Mouse (Mus musculus) myocyte (in vitro differentiated cells): ENCODE data around the gene Stat5a. TPM values are rescaled to one million over a fixed set of nuclear protein-coding genes. Genes with fewer than 3 reads are reported as not detected.

Experiments
- H3K27me3 ChIP-seq: one replicate; pipeline ENCODE4 v1.6.1; 2011; ENCODE audit not compliant: control insufficient read depth, insufficient read depth, insufficient read length
- H3K36me3 ChIP-seq: one replicate; pipeline ENCODE4 v1.6.1; 2011; ENCODE audit not compliant: control insufficient read depth, insufficient read depth
- H3K4me2 ChIP-seq: one replicate; pipeline ENCODE4 v1.6.1; 2011; ENCODE audit warnings: low read depth, control low read depth
- H3K4me3 ChIP-seq: one replicate; pipeline ENCODE4 v1.5.1; 2011; ENCODE audit warnings: mild to moderate bottlenecking, control low read depth, moderate library complexity
- H3K79me2 ChIP-seq: one replicate; pipeline ENCODE4 v1.6.1; 2011; ENCODE audit not compliant: control insufficient read depth, insufficient read depth
- H3ac ChIP-seq: one replicate; pipeline ENCODE4 v1.6.1; 2011; ENCODE audit not compliant: control insufficient read depth, insufficient read length
- E2F4 ChIP-seq: IDR thresholded peaks from one replicate; pipeline ENCODE4 v1.6.1; 2011; ENCODE audit warnings: mild to moderate bottlenecking, control low read depth, moderate library complexity; ENCODE audit not compliant: insufficient read depth
- MAX ChIP-seq: IDR thresholded peaks from one replicate; pipeline ENCODE4 v1.6.1; 2011; ENCODE audit warnings: low read depth, mild to moderate bottlenecking, control low read depth
- MYOD1 ChIP-seq, 3 experiments: IDR thresholded peaks; one replicate each; pipeline ENCODE4 v1.6.1; 2011; ENCODE audit warnings: control low read depth in 2 of 3, low read depth in 2 of 3, mild to moderate bottlenecking in 2 of 3, moderate library complexity in 1 of 3; ENCODE audit not compliant: insufficient read length in 2 of 3, control insufficient read depth in 1 of 3
- MYOG ChIP-seq, 3 experiments: IDR thresholded peaks; one replicate each; pipeline ENCODE4 v1.6.1; 2011; ENCODE audit warnings: control low read depth in 2 of 3, low read depth in 2 of 3, mild to moderate bottlenecking in 2 of 3; ENCODE audit not compliant: insufficient read length in 2 of 3, control insufficient read depth in 1 of 3, insufficient read depth in 1 of 3
- POLR2A ChIP-seq: IDR thresholded peaks from one replicate; pipeline ENCODE4 v1.6.1; 2011; ENCODE audit warnings: low read depth, mild to moderate bottlenecking, control low read depth, moderate library complexity; ENCODE audit not compliant: insufficient read length
- POLR2AphosphoS2 ChIP-seq: IDR thresholded peaks from one replicate; pipeline ENCODE4 v1.6.1; 2011; ENCODE audit warnings: low read depth, control low read depth; ENCODE audit not compliant: insufficient read length
- REST ChIP-seq: IDR thresholded peaks from one replicate; pipeline ENCODE4 v1.6.1; 2011; ENCODE audit warnings: mild to moderate bottlenecking, control low read depth, moderate library complexity; ENCODE audit not compliant: insufficient read depth, insufficient read length
- SRF ChIP-seq: IDR thresholded peaks from one replicate; pipeline ENCODE4 v1.6.1; 2011; ENCODE audit warnings: low read depth; ENCODE audit not compliant: control insufficient read depth, insufficient read length
- TCF12 ChIP-seq: IDR thresholded peaks from one replicate; pipeline ENCODE4 v1.6.1; 2011; ENCODE audit warnings: mild to moderate bottlenecking, control low read depth; ENCODE audit not compliant: poor library complexity, insufficient read depth, severe bottlenecking
- TCF3 ChIP-seq: IDR thresholded peaks from one replicate; pipeline ENCODE4 v1.6.1; 2011; ENCODE audit warnings: low read depth, control low read depth; ENCODE audit not compliant: insufficient read length
- USF1 ChIP-seq: IDR thresholded peaks from one replicate; pipeline ENCODE4 v1.6.1; 2011; ENCODE audit warnings: low read depth, mild to moderate bottlenecking, control low read depth, moderate library complexity
- polyA plus RNA-seq: library from polyadenylated mRNA; unstranded; fragments of >200 nt; fragmentation: generic; extraction: Trizol; gene quantifications from one replicate; pipeline ENCODE4 v1.2.1, GENCODE M21; 2012; ENCODE audit warnings: missing spikeins

The Stat5a gene
- polyA plus RNA-seq, 1 experiment: 27.2 TPM

DNA sequence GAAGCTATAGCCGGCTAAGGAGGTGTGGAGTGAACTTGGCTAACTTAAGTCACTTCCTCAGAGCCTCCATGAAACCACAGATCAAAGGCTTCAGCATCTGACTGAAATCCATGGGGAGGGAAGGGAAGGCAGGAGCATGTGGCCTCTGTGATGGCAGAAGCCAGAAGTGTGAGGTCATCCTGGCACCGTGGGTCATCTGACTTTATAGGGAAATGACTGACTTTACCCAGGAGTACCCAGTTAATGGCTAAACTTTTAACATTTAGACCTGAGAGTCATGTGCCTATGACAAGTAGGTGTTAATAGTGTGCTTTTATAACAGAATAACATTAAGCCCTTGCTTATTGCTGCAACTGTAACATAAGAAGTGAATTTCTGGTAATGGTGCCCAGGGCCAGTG lies 49.0 kb downstream of the Stat5a start:
- Histone ChIP-seq H3K4me2 (no peak overlapping the region), H3K79me2 (peaks cover 11% of the 10 kb centered on the region), H3K27me3 (no peaks in the 10 kb centered on the region), H3K36me3 (peaks cover 63% of the 10 kb centered on the region), H3K4me3 (no peak overlapping the region), H3ac (no peak overlapping the region)
- TF ChIP-seq MAX (no peak), MYOG (IDR thresholded peaks at IDR 0.05; ENCODE audit: control insufficient read depth in 1 of 3, insufficient read depth in 1 of 3, insufficient read length in 2 of 3, low read depth in 2 of 3) (no peak)

DNA sequence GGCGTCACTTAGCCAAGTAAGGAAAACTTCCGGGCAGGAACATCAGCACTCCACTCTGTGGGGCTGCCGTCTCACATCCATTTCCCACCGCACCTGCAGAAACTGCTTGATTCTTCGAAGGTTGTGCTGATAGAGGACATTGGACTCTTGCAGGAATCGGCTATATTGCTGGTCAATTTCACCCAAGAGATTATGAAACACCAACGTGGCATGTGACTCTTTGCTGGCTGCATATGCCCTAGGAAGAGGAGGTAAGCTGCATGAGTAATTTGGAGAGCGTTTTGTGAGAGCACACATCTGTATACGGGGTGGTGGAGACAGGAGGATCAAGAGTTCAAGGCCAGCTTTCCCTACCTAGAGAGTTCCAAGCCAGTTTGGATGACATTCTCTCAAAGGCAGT lies 49.4 kb downstream of the Stat5a start:
- H3K36me3 ChIP-seq: peaks cover 60% of the 10 kb centered on the region
- TF ChIP-seq MYOG (IDR thresholded peaks at IDR 0.05; ENCODE audit: control insufficient read depth in 1 of 3, insufficient read depth in 1 of 3, insufficient read length in 2 of 3, low read depth in 2 of 3): no peak
- no peak for TF ChIP-seq MYOD1 (IDR thresholded peaks at IDR 0.05; ENCODE audit: control insufficient read depth in 1 of 3, insufficient read length in 2 of 3, low read depth in 2 of 3)
- no peak for TF ChIP-seq USF1
- TF ChIP-seq POLR2AphosphoS2: no peak
- no peak for TF ChIP-seq POLR2A
- no peak for TF ChIP-seq TCF3
- TF ChIP-seq REST: no peak

GRCm38 (mm10) chr11:100912401-100913155 lies 53.4 kb downstream of the Stat5a start:
- Histone ChIP-seq H3K27me3 (no peaks in the 10 kb centered on the region), H3K36me3 (peaks cover 37% of the 10 kb centered on the region), H3ac (no peak overlapping the region), H3K79me2 (peaks cover 32% of the 10 kb centered on the region), H3K4me3 (no peak overlapping the region), H3K4me2 (peak overlapping the region; percentile 63)
- TF ChIP-seq TCF3: peak; percentile 50
- no peak for TF ChIP-seq MAX
- peak in 2 of 3 experiments; percentile 92 to 96 for TF ChIP-seq MYOD1 (IDR thresholded peaks at IDR 0.05; ENCODE audit: control insufficient read depth in 1 of 3, insufficient read length in 2 of 3, low read depth in 2 of 3)
- TF ChIP-seq REST: peak; percentile 12
- TF ChIP-seq MYOG (IDR thresholded peaks at IDR 0.05; ENCODE audit: control insufficient read depth in 1 of 3, insufficient read depth in 1 of 3, insufficient read length in 2 of 3, low read depth in 2 of 3): peak; percentile 22 to 92 (median 85)
- TF ChIP-seq TCF12: peak; percentile 70
- no peak for TF ChIP-seq SRF

More for the DNA sequence above, 49.4 kb downstream of the Stat5a start:
- Histone ChIP-seq H3K4me2 (no peak overlapping the region), H3ac (no peak overlapping the region), H3K27me3 (no peaks in the 10 kb centered on the region), H3K4me3 (no peak overlapping the region), H3K79me2 (peaks cover 15% of the 10 kb centered on the region)

- H3K27me3 ChIP-seq: no peaks in the 10 kb centered on the region
- peak overlapping the region; percentile 63 for H3K4me2 ChIP-seq
- no peak overlapping the region for H3K4me3 ChIP-seq
- H3ac ChIP-seq: no peak overlapping the region
- TF ChIP-seq MYOD1 (IDR thresholded peaks at IDR 0.05; ENCODE audit: control insufficient read depth in 1 of 3, insufficient read length in 2 of 3, low read depth in 2 of 3): peak; percentile 6 to 77 (median 53)
- TF ChIP-seq USF1: no peak
- TF ChIP-seq SRF: no peak
- TF ChIP-seq POLR2AphosphoS2: no peak
- peak in 2 of 3 experiments; percentile 83 to 86 for TF ChIP-seq MYOG (IDR thresholded peaks at IDR 0.05; ENCODE audit: control insufficient read depth in 1 of 3, insufficient read depth in 1 of 3, insufficient read length in 2 of 3, low read depth in 2 of 3)
- TF ChIP-seq TCF3: peak; percentile 20
- no peak for TF ChIP-seq POLR2A
- no peak for TF ChIP-seq TCF12
- peaks cover 36% of the 10 kb centered on the region for H3K79me2 ChIP-seq
- peaks cover 22% of the 10 kb centered on the region for H3K36me3 ChIP-seq
These were observed 55.3 kb downstream of the Stat5a start for GRCm38 (mm10) chr11:100914415-100914814.

DNA sequence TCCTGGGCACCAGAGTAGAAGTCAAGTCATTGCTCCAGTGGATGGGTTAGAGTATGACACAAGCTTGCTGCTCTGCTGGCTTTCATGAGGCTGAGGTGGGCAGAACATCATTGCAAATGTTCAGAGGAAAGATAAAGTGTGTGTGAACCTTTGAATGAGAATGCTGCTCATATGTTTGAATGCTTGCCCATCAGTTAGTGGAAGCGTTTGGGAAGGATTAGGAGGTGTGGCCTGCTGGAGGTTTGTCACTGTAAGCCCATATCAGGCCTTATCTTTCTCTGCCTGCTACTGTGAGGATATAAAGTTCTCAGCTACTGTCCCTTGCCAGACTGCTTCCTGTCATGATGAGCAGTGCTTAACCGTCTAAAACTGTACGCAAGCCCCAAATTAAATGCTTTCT lies 55.9 kb downstream of the Stat5a start:
- Histone ChIP-seq H3K27me3 (no peaks in the 10 kb centered on the region), H3K4me2 (no peak overlapping the region), H3K4me3 (no peak overlapping the region), H3ac (no peak overlapping the region), H3K79me2 (peaks cover 39% of the 10 kb centered on the region), H3K36me3 (peaks cover 16% of the 10 kb centered on the region)
- TF ChIP-seq TCF12: no peak
- no peak for TF ChIP-seq E2F4
- TF ChIP-seq REST: no peak
- TF ChIP-seq USF1: no peak
- TF ChIP-seq POLR2AphosphoS2: no peak
- TF ChIP-seq POLR2A: no peak
- TF ChIP-seq SRF: no peak
- TF ChIP-seq MYOD1 (IDR thresholded peaks at IDR 0.05; ENCODE audit: control insufficient read depth in 1 of 3, insufficient read length in 2 of 3, low read depth in 2 of 3): no peak
